Mouse (Mus musculus): ENCODE results near the gene Gtpbp3. TPM values are rescaled to one million over a fixed set of nuclear protein-coding genes. Genes with fewer than 3 reads are reported as not detected.

The Gtpbp3 gene
- 10 to 100 TPM; 11.0 to 13.3 TPM for total RNA-seq (2023)

DNA sequence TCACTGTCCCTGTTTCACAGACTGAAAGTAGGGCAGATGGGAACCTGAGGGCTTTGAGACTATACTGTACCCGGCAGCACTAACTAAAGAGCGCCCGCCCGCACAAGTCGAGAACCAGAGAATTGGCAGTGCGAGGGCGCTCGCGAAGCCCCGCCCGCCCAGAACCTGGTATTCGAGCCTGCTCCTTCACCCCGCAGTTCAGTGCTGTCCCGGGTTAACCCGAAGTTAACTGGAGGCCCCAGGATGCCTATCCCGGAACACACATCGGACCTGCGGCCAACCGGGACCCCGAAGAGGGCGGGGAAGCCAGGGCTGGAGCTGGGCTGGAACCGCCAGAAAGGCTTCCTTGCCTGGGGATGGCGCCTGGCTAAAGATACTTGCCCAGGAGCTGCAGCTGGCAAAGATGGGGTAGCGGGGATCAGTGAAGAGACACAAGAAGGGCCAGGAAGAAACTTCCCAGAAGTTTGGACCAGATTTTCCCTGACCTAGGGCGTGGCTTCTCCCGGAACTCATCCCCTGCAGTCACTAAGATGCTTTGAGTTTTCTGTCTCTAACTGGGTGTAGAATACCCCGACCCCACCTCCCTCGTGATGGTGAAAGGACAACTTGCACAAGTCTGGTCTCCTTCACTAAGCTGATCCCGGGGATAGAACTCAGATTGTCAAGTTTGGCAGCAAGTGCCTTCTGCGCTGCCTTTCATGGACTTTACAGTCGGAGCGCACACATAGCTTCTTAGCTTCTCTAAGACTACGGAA, at the start of gene Gtpbp3:
Gene Gtpbp3, plus strand, starts transcription at position 413 of the 755 bp plus-strand sequence.

DNA sequence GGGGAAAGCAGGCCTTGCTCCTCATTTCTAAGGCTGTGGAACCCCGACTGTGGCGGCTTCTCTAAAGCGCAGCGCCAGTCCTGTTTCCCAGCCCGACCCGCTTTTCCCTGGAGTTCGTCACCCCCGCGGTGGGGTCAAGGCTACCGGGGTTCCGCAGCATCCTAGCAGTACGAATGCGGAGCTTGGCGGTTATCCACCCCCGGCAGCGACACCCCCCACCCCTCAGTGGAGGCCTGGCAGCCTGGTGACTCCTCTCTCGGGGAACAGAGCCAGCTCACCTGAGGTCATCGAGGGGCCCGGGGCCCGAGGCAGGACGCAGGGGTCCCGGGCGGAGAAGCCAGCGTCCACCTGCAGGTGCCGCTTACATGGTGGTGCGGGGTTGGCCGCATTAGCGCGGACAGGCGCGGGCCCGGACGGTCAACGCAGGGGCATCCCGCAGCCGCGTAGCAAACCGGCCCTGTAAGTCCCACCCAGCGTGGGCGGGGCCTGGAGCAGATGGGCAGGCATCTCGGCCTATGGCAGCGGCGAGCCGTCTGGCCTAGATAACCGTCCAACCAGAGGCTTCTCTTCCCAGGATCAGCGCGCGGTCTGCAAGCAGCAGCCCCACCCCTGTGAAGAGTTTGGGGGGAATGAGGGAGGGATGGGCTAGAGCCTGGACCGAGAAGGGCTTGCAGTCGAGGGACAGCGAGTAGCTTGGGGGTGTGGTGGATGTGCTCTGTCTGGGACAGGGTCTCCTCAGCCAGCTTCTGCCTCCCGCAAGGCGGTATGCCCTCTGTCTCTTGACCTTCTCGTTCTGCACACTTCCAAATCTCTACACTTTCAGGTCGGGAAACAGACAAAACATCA, 24.5 kb upstream of the Gtpbp3 start, which contains the start of gene Abhd8:
Gene Abhd8, minus strand, starts transcription at position 468 of the 846 bp plus-strand sequence.

DNA sequence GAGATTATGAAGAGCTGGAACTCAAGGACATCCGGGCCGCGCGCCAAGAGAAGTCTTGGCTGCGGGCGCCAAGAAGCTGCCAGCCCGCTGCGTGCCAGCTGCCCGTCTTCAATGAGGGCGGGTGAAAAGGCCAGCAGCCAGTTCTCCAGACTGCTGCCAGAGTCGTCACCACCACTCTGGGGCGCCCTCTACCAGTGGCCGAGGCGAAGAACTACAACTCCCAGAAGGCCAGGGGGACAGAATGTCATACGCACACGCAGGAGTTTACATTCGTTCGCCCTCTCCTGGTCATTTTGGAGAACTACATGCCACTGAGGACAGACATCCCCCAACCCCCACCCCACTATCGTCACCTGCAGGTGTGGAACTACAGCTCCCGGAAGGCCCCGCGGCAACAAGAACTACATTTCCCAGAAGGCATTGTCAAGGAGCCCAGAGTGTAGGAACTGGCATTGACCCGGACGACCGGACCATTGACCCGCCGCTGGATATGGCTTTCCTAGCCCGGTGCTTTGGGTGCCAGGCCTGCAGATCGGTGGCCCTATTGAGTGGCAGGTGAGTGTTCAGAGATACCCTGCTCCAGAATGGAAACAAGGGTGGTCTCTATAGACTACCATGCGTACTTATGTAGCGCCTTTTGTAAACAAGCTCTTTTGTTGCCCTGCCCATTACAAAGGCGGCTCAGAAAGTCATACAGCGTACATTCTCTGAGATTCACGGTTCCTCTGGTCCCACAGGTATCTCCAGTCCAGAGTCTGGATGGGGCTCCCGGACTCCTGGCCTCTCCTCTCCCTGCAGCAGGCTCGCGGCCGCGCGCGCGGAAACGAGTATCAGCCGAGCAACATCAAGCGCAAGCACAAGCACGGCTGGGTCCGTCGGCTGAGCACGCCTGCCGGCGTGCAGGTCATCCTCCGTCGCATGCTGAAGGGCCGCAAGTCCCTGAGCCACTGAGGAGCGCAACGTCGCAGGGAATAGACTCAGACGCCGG, 23.1 kb upstream of the Gtpbp3 start, which contains the start of gene Mrpl34:
Gene Mrpl34, plus strand, starts transcription at position 447 of the 988 bp plus-strand sequence.

DNA sequence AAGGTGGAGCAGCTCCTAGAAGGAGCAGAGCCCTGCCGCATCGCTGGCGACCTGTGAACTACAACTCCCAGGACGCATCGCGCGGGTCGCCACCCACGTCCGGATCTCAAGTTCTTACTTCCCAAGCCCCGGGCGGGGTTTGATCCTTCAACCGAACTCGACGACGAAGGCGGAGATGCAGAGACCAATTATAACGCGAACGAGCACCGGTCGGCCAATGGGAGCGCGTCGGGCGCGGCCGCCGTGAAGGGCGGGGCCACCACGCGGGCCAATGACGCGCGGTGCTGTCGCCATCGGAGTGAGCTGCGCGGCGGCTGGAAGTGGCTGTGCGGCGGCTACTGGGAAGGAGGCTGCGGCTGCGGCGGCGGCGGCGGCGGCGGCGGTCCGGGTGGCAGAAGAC, 19.0 kb upstream of the Gtpbp3 start, which contains the start of gene Dda1:
Gene Dda1, plus strand, starts transcription at position 284 of the 400 bp plus-strand sequence.

DNA sequence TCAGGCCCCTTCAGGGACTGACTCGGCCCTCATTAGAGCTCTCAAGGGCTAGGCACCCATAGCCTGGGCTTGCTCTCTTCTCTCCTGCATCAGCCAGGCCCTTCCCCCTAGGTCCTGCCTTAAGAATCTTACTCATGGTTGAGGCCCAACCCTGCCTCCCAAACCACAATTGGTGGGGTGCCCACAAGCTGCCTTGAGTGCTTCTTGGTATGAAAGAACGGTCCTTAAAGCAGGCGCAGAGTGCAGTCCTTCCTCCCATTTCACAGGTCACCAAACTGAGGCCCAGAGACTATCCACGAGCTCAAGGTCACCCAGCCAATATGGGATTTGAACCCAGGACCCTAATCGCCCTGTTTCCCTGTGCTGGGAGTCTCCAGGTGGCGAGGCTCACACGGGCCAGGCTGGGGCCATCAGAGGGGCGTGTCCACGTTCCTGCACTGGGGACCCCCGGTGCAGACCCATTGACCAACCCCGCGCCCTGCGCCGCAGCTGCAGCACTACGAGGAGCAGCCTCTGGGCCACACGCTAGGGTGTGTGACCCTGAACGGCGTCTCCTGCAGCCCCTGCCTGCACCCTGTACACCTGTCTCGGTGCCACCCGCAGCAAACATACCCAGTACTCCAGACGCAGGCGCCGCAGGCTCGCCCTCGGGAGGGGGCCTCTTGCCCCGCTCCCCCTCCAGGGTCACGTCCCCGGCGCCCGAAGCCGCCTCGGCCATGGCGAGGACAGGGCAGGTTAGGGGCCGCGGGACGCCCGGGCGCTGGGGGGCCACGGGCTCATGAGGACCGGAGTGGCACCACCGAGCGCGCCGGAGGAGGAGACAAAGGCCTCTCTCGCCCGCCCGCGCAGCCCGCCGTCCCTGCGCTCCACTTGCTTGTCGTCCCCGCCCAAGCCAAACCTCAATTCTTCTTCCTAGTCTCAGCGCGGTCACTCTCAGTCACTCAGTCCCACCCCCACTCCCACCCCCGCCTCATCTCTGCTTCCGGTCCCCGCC, 2.5 kb upstream of the Gtpbp3 start, which contains the start of gene Ano8:
Gene Ano8, minus strand, starts transcription at position 822 of the 994 bp plus-strand sequence.

DNA sequence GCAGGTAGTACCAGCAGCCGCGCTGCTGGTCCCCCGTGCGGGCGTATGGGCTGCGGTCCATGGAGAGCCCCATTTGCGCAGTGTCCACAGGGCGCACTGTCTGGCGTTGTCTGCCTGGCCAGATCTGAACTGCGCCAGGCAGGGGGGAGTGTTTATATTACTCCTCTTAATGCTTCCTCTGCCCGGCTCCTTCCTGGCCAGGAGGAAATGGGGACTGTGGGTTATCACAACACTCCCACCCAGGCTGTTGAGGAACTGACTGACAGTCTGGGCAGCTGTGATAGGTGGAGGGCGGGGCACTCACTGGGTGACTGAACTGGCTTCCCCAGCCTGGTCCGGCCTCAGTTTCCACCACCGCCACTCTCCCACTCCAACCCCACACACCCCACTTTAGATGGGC, 23.7 kb downstream of the Gtpbp3 start, which contains the start of gene Plvap:
Gene Plvap, minus strand, starts transcription at position 109 of the 400 bp plus-strand sequence.

DNA sequence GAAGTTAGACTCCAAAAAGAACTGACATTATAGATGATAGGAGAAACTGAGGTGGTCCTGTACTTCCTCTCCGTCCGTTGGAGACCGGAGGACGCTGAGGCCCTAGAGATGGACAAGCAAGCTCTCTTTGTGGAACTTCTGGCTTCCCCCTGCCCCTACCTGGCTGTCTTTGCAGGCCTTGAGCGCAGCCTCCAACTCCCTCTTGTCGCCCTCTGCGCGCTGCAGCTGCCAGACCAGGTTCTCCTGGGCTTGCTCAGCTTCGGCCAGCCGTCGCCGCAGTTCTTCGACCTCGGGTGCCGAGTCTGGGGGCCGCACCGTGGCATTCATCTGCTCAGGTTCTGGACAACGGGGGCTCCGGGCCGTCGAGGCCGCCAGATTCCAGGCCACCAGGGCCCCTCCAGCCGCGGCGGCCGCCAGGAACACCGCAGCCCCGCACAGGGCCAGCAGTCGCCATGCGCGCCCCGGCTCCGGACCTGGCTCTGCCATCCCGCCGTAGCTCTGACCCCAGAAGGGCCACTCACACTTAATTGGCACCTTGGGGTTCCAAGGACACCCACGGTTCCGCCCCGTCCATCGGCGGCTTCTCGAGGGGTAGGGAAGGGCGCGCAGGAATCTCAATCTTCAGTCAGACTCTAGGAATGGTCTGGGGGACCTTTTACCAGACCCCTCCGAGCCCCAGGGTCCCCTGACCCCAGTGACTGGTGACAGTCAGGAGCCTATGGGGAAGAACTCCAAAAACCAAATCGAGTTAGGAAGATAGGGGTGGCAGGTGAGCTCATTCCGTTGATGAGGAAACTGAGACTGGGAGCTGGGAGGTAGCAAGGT, 37.5 kb downstream of the Gtpbp3 start, which contains the start of gene Ccdc194:
Gene Ccdc194, minus strand, starts transcription at position 486 of the 825 bp plus-strand sequence.

DNA sequence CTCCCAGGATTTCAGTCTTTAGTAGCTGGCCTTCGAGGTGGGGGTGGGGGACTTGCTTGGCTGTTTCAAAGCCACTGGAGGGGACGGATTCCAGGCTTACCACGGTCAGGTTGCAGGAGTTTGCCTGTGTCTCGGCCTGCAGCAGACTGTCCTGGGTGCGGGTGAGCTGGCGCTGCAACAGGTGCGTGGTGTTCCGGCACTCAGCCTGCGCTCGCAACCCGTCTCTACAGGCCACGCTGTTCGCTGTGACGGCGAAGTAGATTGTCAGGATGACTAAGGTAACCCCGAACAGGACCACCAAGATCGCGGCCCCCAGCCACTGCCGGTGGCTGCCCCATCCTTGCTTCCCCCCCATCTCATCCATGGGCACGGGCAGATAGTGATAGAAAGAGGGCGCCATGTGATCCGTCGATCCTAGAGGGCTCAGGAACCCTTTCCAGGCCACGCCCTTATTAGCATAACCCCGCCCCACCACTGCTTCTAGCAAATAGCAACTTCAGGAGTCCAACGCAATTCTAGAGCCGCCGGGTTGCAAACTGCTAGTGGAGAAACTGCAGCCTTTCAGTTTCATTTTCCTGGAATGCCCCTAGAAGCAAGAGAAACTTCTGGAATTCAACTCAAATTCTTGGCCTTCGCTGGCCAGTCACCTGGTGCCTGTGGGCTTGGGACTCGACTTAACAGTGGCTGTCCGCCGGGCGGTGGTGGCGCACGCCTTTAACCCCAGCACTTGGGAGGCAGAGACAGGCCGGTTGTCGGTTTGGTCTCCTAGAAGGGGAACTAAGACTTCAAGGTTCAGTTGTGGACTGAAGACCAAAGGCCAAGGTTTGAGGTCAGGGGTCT, 49.3 kb downstream of the Gtpbp3 start, which contains the start of gene Bst2:
Gene Bst2, minus strand, starts transcription at position 429 of the 840 bp plus-strand sequence.

DNA sequence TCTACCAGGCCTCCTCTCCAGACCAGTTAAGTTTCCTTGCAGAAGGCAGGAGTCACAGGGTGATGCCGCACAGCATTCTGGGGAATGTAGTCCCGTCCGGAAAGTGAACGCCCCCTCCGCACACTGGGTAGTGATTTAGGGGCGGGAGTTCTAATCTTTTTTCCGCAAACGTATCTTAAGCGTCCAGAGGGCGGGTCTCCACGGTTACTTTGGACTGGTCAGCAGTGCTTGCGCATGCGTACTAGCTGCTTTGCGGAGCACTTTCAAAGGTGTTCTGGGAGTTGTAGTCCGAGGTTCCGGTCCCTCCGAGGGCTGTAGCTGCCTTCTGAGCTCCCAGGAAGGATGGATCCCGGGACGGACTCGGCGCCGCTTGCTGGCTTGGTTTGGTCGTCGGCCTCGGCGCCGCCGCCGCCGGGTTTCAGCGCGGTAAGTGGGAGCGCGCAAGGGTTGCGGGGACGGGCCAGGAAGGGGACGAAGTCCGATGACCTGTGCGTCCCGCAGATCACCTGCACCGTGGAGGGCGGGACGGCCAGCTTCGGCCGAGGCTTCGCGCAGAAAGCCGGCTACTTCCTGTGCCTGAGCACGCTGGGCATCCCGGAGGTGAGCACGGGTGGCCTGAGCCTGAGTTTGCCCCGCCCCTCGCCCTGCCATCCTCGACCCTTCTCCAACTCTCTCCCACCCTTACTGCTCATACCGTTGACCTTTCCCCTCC, 54.9 kb downstream of the Gtpbp3 start, which contains the start of gene Mvb12a:
Gene Mvb12a, plus strand, starts transcription at position 291 of the 712 bp plus-strand sequence.

Other genes starting within 250 kb of the Gtpbp3 start
- 100 to 1,000 TPM; 124 to 131 TPM for gene Myo9b, start 215.4 kb upstream of the Gtpbp3 start, total RNA-seq (2023)
- 10 to 100 TPM; 47.8 to 58.5 TPM for gene Haus8, start 215.2 kb upstream of the Gtpbp3 start, total RNA-seq (2023)
- 100 to 1,000 TPM; 149 to 154 TPM for gene Use1, start 121.3 kb upstream of the Gtpbp3 start, total RNA-seq (2023)
- gene Ocel1, start 116.8 kb upstream of the Gtpbp3 start, total RNA-seq (2023), result 10 to 100 TPM; 19.8 to 20.1 TPM
- gene Nr2f6, start 106.1 kb upstream of the Gtpbp3 start, total RNA-seq (2023), result 1 to 10 TPM; 7.2 to 8.2 TPM
- gene Ushbp1, start 92.3 kb upstream of the Gtpbp3 start, total RNA-seq (2023), result under 1 TPM in 1 of 2 experiments, not detected in 1; 0.39 TPM
- 10 to 100 TPM; 60.0 to 62.4 TPM for gene Babam1, start 91.2 kb upstream of the Gtpbp3 start, total RNA-seq (2023)
- gene Ankle1, start 82.1 kb upstream of the Gtpbp3 start, total RNA-seq (2023), result 10 to 100 TPM; 18.6 to 22.4 TPM
- 1 to 10 TPM; 4.8 to 5.6 TPM for gene Abhd8, start 24.4 kb upstream of the Gtpbp3 start, total RNA-seq (2023)
- gene Mrpl34, start 23.1 kb upstream of the Gtpbp3 start, total RNA-seq (2023), result 10 to 100 TPM; 33.7 to 34.1 TPM
- gene Dda1, start 18.9 kb upstream of the Gtpbp3 start, total RNA-seq (2023), result 10 to 100 TPM; 72.6 to 81.2 TPM
- 1 to 10 TPM; 3.4 to 4.5 TPM for gene Ano8, start 2.1 kb upstream of the Gtpbp3 start, total RNA-seq (2023)
- gene Plvap, start 23.6 kb downstream of the Gtpbp3 start, total RNA-seq (2023), result under 1 TPM; 0.40 to 0.44 TPM
- gene Ccdc194, start 37.6 kb downstream of the Gtpbp3 start, total RNA-seq (2023), result under 1 TPM; 0.31 to 0.38 TPM
- gene Bst2, start 49.4 kb downstream of the Gtpbp3 start, total RNA-seq (2023), result 10 to 100 TPM; 20.1 to 22.3 TPM
- gene Mvb12a, start 54.8 kb downstream of the Gtpbp3 start, total RNA-seq (2023), result 10 to 100 TPM; 27.2 to 31.8 TPM
- under 1 TPM in 1 of 2 experiments, not detected in 1; 0.42 TPM for gene Tmem221, start 70.8 kb downstream of the Gtpbp3 start, total RNA-seq (2023)
- gene Nxnl1, start 78.5 kb downstream of the Gtpbp3 start, total RNA-seq (2023), result not detected
- 1 to 10 TPM in 1 of 2 experiments, under 1 TPM in 1; 0.88 to 1.3 TPM for gene Slc27a1, start 80.8 kb downstream of the Gtpbp3 start, total RNA-seq (2023)
- 10 to 100 TPM; 83.8 to 84.4 TPM for gene Pgls, start 104.1 kb downstream of the Gtpbp3 start, total RNA-seq (2023)
- 1 to 10 TPM; 5.6 to 7.0 TPM for gene Fam129c, start 109.5 kb downstream of the Gtpbp3 start, total RNA-seq (2023)
- 10 to 100 TPM; 46.9 to 48.6 TPM for gene Colgalt1, start 122.9 kb downstream of the Gtpbp3 start, total RNA-seq (2023)
- gene Unc13a, start 183.7 kb downstream of the Gtpbp3 start, total RNA-seq (2023), result under 1 TPM; 0.13 to 0.38 TPM
- 10 to 100 TPM; 13.8 to 21.0 TPM for gene Jak3, start 188.2 kb downstream of the Gtpbp3 start, total RNA-seq (2023)
- 1 to 10 TPM; 3.4 to 7.7 TPM for gene Insl3, start 201.1 kb downstream of the Gtpbp3 start, total RNA-seq (2023)
- gene B3gnt3, start 213.7 kb downstream of the Gtpbp3 start, total RNA-seq (2023), result under 1 TPM; 0.13 to 0.15 TPM
- gene Fcho1, start 237.6 kb downstream of the Gtpbp3 start, total RNA-seq (2023), result 10 to 100 TPM; 57.7 to 61.1 TPM

All from neutrophil, adult 83 days (primary cell).